Mouse (Mus musculus): ENCODE data around the gene Snupn. TPM values are rescaled to one million over a fixed set of nuclear protein-coding genes. Genes with fewer than 3 reads are reported as not detected.
"Not testable (repeated sequence)": the region's sequence is repeated elsewhere in the genome, so short reads cannot be mapped to it uniquely, and the experiment has no call there.

The Snupn gene
- 10.9 and 11.8 TPM in 2 replicates for polyA plus RNA-seq (2015; fragmentation: Nextera tagmentation; extraction: Ambion mirVana)

DNA sequence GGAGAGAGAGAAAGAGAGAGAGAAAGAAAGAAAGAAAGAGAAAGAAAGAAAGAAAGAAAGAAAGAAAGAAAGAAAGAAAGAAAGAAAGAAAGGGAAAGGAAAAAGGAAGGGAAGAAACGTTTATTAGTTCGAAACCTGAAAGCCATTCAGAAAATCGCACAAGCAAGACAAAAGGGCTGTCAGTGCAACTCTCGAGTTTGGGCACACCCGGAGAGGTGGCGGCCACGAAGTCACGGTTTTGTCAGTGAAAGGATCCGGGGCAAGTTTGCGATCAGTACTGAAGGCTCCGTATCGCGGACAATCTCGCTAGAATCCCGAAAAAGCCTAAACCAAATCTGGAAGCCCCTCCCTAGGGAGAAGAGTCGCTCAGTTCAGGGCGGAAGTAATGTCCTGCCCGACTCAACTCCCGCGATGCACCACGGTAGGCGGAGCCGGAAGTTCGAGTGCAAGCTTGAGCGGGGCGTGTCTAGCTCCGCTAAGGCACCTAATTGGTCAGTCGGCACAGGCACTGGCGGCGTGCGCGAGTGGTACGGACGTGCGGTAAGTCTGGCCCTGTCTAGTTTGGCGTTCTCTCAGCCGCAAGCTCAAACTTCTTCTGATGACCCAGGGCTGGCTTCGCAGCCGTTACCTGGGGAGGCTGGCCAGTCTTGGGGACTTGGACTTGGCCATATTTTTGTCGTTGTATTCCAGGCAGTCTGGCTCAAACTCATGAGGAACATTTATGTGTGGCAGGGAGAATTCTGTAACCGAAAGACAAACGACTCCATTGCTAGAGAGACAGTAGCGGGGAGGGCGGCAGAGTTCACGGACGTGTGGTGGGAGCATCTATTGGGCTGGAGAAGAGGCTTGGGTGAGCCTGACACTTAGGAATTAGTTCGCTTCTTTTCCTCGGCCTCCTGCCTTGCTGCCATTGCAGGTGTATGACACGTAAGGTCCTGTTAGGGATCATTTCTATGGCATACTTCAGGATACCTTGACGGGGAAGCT is at the start of gene Snupn:
Snupn (plus strand) TSS at position 465 of the 987 bp plus-strand sequence.
- H3K4me1 ChIP-seq (replicated peaks) = peaks cover 17% of the 10 kb centered on the region
- H3K9me3 ChIP-seq (replicated peaks) = no peaks in the 10 kb centered on the region
- under 1% methylated on average over 50 of the region's 50 CpGs for WGBS (ENCODE audit: insufficient replicate concordance)

DNA sequence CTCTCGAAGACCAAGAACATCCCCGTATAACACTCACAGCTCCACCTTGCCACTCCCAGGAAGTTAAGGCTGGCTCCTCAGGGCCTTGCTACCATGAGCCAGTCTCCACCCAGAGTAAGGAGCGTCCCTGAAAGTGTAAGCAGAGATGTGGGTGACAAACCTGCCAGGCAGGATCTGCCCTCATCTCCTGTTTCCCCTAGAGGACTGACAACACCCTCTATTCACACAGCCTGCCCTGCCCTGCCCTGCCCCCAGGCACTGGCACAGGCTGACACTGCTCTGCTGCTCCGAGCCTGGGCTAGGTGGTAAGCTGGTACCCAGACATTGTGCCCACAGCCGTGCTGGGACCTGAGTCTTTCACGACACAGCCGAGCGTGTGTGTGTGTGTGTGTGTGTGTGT is 49.5 kb upstream of the Snupn start:
- Histone ChIP-seq H3K9ac (no peak overlapping the region), H3K4me2 (no peak overlapping the region), H3K36me3 (no peaks in the 10 kb centered on the region), H3K27me3 (no peaks in the 10 kb centered on the region), H3K4me3 (replicated peaks) (no peak overlapping the region), H3K27ac (no peak overlapping the region), H3K4me1 (replicated peaks) (peaks cover 10% of the 10 kb centered on the region; the same call in 1 of the 2 replicates), H3K9me3 (replicated peaks) (no peaks in the 10 kb centered on the region)
- WGBS (ENCODE audit: insufficient replicate concordance) = 65% methylated on average over 8 of the region's 8 CpGs
- ATAC-seq (ENCODE audit: low read depth) = no peak
- no peak for DNase-seq

More for the DNA sequence above, at the start of gene Snupn:
- ATAC-seq (ENCODE audit: low read depth) (peak; percentile 100), DNase-seq (peak; percentile 97)
- no peaks in the 10 kb centered on the region for H3K27me3 ChIP-seq
- peak within 1 kb of the TSS; percentile 81 for H3K9ac ChIP-seq
- peak within 1 kb of the TSS; percentile 83 for H3K27ac ChIP-seq
- H3K36me3 ChIP-seq = 0 out of 2 replicates have a peak, but pooled peaks cover 1% of the 10 kb centered on the region
- peak within 1 kb of the TSS; percentile 87 for H3K4me2 ChIP-seq
- peak within 1 kb of the TSS; percentile 72 for H3K4me3 ChIP-seq (replicated peaks)

DNA sequence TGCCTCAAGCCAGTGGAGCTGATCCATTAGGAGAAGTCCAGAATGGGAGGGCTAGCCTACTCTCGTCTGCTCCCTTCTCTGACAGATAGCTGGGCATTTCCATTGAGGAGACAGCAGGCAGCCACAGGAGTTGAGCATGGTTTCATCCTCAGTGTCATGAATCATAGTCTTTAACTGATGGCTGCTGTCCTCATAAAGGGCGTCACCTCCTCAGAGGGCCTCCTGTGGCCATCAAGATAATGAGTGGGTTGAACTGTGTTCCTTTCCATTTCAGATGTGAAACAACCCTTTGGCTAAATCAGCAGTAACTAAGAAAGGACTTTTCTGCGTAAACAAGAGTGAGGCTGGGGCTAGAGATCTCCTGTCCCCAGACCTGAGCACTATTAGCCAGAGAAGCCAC is 47.0 kb upstream of the Snupn start:
- WGBS (ENCODE audit: insufficient replicate concordance) = 39% methylated on average over 3 of the region's 3 CpGs
- peaks cover 10% of the 10 kb centered on the region; the same call in 1 of the 2 replicates for H3K4me1 ChIP-seq (replicated peaks)
- no peak overlapping the region for H3K4me2 ChIP-seq
- DNase-seq (no peak), ATAC-seq (ENCODE audit: low read depth) (no peak)
- no peaks in the 10 kb centered on the region for H3K9me3 ChIP-seq (replicated peaks)
- no peaks in the 10 kb centered on the region for H3K27me3 ChIP-seq
- H3K36me3 ChIP-seq = no peaks in the 10 kb centered on the region
- no peak overlapping the region for H3K4me3 ChIP-seq (replicated peaks)
- H3K27ac ChIP-seq = no peak overlapping the region
- H3K9ac ChIP-seq = no peak overlapping the region

DNA sequence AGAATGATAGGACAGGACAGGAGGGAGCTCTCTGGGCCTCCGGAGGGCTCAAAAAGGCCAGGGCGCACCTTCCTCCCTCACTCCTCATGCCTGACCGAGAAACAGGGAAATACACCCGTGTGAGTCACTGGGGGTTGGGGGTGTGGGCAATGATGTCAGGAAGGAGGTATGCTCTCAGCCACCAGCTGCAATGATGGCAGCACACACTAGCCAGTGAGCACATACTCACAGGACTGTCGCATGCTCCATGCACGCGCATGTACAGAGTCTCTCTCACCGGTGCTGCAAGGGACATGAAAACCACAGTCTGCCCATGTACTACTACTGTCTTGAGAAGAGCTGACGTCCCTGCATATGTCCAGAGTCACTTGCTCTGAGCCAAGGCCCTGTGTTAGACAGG is 43.1 kb upstream of the Snupn start:
- Histone ChIP-seq H3K27ac (no peak overlapping the region), H3K4me3 (replicated peaks) (no peak overlapping the region), H3K4me2 (no peak overlapping the region), H3K4me1 (replicated peaks) (0 out of 2 replicates have a peak, but pooled peaks cover 2% of the 10 kb centered on the region), H3K9ac (no peak overlapping the region), H3K36me3 (no peaks in the 10 kb centered on the region), H3K27me3 (no peaks in the 10 kb centered on the region), H3K9me3 (replicated peaks) (no peaks in the 10 kb centered on the region)
- ATAC-seq (ENCODE audit: low read depth) (no peak), DNase-seq (no peak)
- WGBS (ENCODE audit: insufficient replicate concordance) = 59% methylated on average over 9 of the region's 9 CpGs

DNA sequence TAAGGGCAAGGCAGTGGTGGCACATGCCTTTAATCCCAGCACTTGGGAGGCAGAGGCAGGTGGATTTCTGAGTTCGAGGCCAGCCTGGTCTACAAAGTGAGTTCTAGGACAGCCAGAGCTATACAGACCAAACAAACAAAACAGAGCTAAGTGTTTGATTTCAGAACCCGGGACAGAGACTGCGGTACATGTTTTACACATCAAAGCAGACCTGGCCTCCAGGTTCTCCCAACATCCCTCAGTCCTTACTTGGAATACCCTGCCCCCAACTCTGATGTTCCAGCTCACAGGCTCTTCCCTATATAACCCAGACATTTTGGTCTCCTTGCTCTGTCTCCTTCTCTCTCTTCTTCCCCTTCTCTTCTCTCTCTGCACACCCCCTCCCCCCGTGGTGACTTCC is 40.7 kb upstream of the Snupn start:
- DNase-seq; H3K4me2 ChIP-seq; H3K4me1 ChIP-seq (replicated peaks); H3K9ac ChIP-seq; H3K36me3 ChIP-seq; H3K27me3 ChIP-seq; H3K4me3 ChIP-seq (replicated peaks); ATAC-seq (ENCODE audit: low read depth); H3K27ac ChIP-seq; H3K9me3 ChIP-seq (replicated peaks): not testable (repeated sequence)
- WGBS (ENCODE audit: insufficient replicate concordance) = 28% methylated on average over 4 of the region's 4 CpGs

- Histone ChIP-seq H3K4me2 (no peak overlapping the region), H3K4me3 (replicated peaks) (no peak overlapping the region), H3K4me1 (replicated peaks) (0 out of 2 replicates have a peak, but pooled peaks cover 2% of the 10 kb centered on the region), H3K9ac (no peak overlapping the region), H3K27ac (no peak overlapping the region), H3K9me3 (replicated peaks) (no peaks in the 10 kb centered on the region), H3K36me3 (no peaks in the 10 kb centered on the region), H3K27me3 (no peaks in the 10 kb centered on the region)
- DNase-seq (no peak), ATAC-seq (ENCODE audit: low read depth) (no peak)
- 33% methylated on average over 1 of the region's 1 CpGs for WGBS (ENCODE audit: insufficient replicate concordance)
These were observed 39.7 kb upstream of the Snupn start for GRCm38 (mm10) chr9:56911017-56911416.

GRCm38 (mm10) chr9:56913991-56914390 is 36.7 kb upstream of the Snupn start:
- no peak overlapping the region for H3K4me2 ChIP-seq
- no peaks in the 10 kb centered on the region for H3K27me3 ChIP-seq
- no peak overlapping the region for H3K27ac ChIP-seq
- H3K36me3 ChIP-seq = no peaks in the 10 kb centered on the region
- H3K9me3 ChIP-seq (replicated peaks) = no peaks in the 10 kb centered on the region
- 0 out of 2 replicates have a peak, but pooled peaks cover 2% of the 10 kb centered on the region for H3K4me1 ChIP-seq (replicated peaks)
- no peak overlapping the region for H3K4me3 ChIP-seq (replicated peaks)
- ATAC-seq (ENCODE audit: low read depth) = no peak
- 71% methylated on average over 9 of the region's 9 CpGs for WGBS (ENCODE audit: insufficient replicate concordance)
- no peak overlapping the region for H3K9ac ChIP-seq
- DNase-seq = no peak

DNA sequence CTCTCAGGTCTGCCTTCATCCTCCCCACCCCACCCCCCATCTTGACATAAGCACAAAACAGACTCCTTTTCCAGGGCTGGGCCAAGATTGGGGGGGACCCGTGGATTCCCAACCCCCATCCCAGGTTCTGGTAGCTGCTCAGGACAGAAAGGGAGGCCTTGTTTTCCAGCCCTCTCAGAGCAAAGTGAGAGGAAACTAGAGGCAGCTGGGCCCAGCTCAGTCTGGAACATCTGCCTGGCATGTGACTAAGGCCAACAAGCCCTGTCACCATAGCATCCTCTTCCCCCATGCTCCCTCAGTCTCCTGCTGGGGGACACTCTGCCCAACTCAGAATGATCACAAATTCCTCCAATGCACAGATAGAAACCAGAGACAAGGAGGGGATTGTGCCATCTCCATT is 35.6 kb upstream of the Snupn start:
- H3K36me3 ChIP-seq = no peaks in the 10 kb centered on the region

GRCm38 (mm10) chr9:56915695-56916410 is 34.8 kb upstream of the Snupn start:
- H3K9me3 ChIP-seq (replicated peaks) = no peaks in the 10 kb centered on the region
- DNase-seq = no peak
- WGBS (ENCODE audit: insufficient replicate concordance) = 66% methylated on average over 5 of the region's 5 CpGs

More for the DNA sequence above, 35.6 kb upstream of the Snupn start:
- Histone ChIP-seq H3K4me2 (no peak overlapping the region), H3K27me3 (no peaks in the 10 kb centered on the region), H3K9me3 (replicated peaks) (no peaks in the 10 kb centered on the region), H3K27ac (no peak overlapping the region), H3K9ac (no peak overlapping the region), H3K4me3 (replicated peaks) (no peak overlapping the region), H3K4me1 (replicated peaks) (no peaks in the 10 kb centered on the region)
- DNase-seq (no peak), ATAC-seq (ENCODE audit: low read depth) (no peak)
- WGBS (ENCODE audit: insufficient replicate concordance) = 78% methylated on average over 1 of the region's 1 CpGs

GRCm38 (mm10) chr9:56917131-56917530 is 33.5 kb upstream of the Snupn start:
- Histone ChIP-seq H3K36me3 (peaks cover 6% of the 10 kb centered on the region), H3K4me3 (replicated peaks) (no peak overlapping the region), H3K9ac (no peak overlapping the region), H3K4me2 (no peak overlapping the region), H3K4me1 (replicated peaks) (no peaks in the 10 kb centered on the region), H3K27me3 (no peaks in the 10 kb centered on the region), H3K27ac (no peak overlapping the region), H3K9me3 (replicated peaks) (no peaks in the 10 kb centered on the region)
- ATAC-seq (ENCODE audit: low read depth) (no peak), DNase-seq (no peak)
- WGBS (ENCODE audit: insufficient replicate concordance) = 67% methylated on average over 2 of the region's 2 CpGs

More at GRCm38 (mm10) chr9:56915695-56916410, 34.8 kb upstream of the Snupn start:
- no peaks in the 10 kb centered on the region for H3K36me3 ChIP-seq
- no peak for ATAC-seq (ENCODE audit: low read depth)
- H3K4me2 ChIP-seq = no peak overlapping the region
- no peaks in the 10 kb centered on the region for H3K27me3 ChIP-seq
- no peak overlapping the region for H3K4me3 ChIP-seq (replicated peaks)
- H3K4me1 ChIP-seq (replicated peaks) = no peaks in the 10 kb centered on the region
- H3K27ac ChIP-seq = no peak overlapping the region
- no peak overlapping the region for H3K9ac ChIP-seq

DNA sequence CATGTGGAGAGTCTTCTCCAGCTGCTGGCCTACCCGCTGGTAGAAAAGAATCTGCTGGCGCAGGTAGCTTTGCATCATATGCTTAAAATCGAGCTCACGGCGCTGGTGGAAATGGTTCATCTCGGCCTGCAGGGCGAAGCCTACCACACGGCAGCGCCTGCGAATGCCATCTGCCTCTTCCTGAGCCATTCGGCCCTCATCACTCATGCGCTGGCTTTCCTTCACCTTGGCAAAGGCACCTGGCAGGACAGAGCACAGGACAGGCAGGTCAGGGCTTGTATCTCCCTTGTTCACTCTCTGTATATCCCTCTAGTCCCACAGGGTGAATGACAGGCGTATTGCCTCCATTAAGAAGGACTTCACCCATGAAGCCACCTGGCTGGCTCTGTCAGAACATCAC is 32.2 kb upstream of the Snupn start:
- 80% methylated on average over 13 of the region's 13 CpGs for WGBS (ENCODE audit: insufficient replicate concordance)
- Histone ChIP-seq H3K27me3 (no peaks in the 10 kb centered on the region), H3K9me3 (replicated peaks) (no peaks in the 10 kb centered on the region), H3K36me3 (peaks cover 6% of the 10 kb centered on the region), H3K4me2 (no peak overlapping the region), H3K4me3 (replicated peaks) (no peak overlapping the region), H3K4me1 (replicated peaks) (peaks cover 8% of the 10 kb centered on the region), H3K27ac (no peak overlapping the region), H3K9ac (no peak overlapping the region)
- DNase-seq = no peak
- no peak for ATAC-seq (ENCODE audit: low read depth)

All from liver, embryonic 13.5 days (tissue).